Mouse (Mus musculus): ENCODE results near the gene Rab17.

Gene Rab17

GRCm38 (mm10) chr1:90995916-90996315, 26.5 kb upstream of the Rab17 start:
- in situ Hi-C loops (cut with MboI, MseI): no loop called here

GRCm38 (mm10) chr1:90981346-90981745, 11.9 kb upstream of the Rab17 start:
- in situ Hi-C loops (cut with MboI, MseI): no loop called here

- in situ Hi-C loops (cut with MboI, MseI): no loop called here
Measured at GRCm38 (mm10) chr1:90980638-90981330, 11.3 kb upstream of the Rab17 start.

GRCm38 (mm10) chr1:90975960-90976359, 6.5 kb upstream of the Rab17 start:
- in situ Hi-C loops (cut with MboI, MseI): no loop called here

- in situ Hi-C loops (cut with MboI, MseI): loop anchor here (5.0 kb wide), 1 partner anchor 127 kb away; no protein-coding TSS in a partner anchor
Measured at GRCm38 (mm10) chr1:90974906-90975649, 5.6 kb upstream of the Rab17 start.

- in situ Hi-C loops (cut with MboI, MseI): loop anchor here (5.0 kb wide), 1 partner anchor 129 kb away; no protein-coding TSS in a partner anchor
Measured at GRCm38 (mm10) chr1:90973574-90973911, 4.1 kb upstream of the Rab17 start.

- in situ Hi-C loops (cut with MboI, MseI): loop anchor here (5.0 kb wide), 1 partner anchor 129 kb away; no protein-coding TSS in a partner anchor
Measured at GRCm38 (mm10) chr1:90972911-90973573, 3.6 kb upstream of the Rab17 start.

- in situ Hi-C loops (cut with MboI, MseI): loop anchor here (5.0 to 10.0 kb wide), 2 partner anchors 132 to 905 kb away; no protein-coding TSS in a partner anchor
Measured at GRCm38 (mm10) chr1:90969881-90970390, 475 bp upstream of the Rab17 start.

GRCm38 (mm10) chr1:90968649-90969048, 812 bp downstream of the Rab17 start:
- in situ Hi-C loops (cut with MboI, MseI): loop anchor here (10.0 kb wide), 1 partner anchor 904 kb away; no protein-coding TSS in a partner anchor

- in situ Hi-C loops (cut with MboI, MseI): loop anchor here (10.0 kb wide), 1 partner anchor 903 kb away; no protein-coding TSS in a partner anchor
Measured at GRCm38 (mm10) chr1:90967583-90967982, 1.9 kb downstream of the Rab17 start.

- in situ Hi-C loops (cut with MboI, MseI): loop anchor here (10.0 kb wide), 1 partner anchor 898 kb away; no protein-coding TSS in a partner anchor
Measured at GRCm38 (mm10) chr1:90962994-90963393, 6.5 kb downstream of the Rab17 start.

- in situ Hi-C loops (cut with MboI, MseI): loop anchor here (10.0 kb wide), 1 partner anchor 898 kb away; no protein-coding TSS in a partner anchor
Measured at GRCm38 (mm10) chr1:90962526-90962925, 6.9 kb downstream of the Rab17 start.

GRCm38 (mm10) chr1:90956245-90957096, 13.0 kb downstream of the Rab17 start:
- in situ Hi-C loops (cut with MboI, MseI): loop anchor here (5.0 kb wide), 2 partner anchors 54 to 304 kb away; no protein-coding TSS in a partner anchor

GRCm38 (mm10) chr1:90953688-90954087, 15.8 kb downstream of the Rab17 start:
- in situ Hi-C loops (cut with MboI, MseI): no loop called here

GRCm38 (mm10) chr1:90952808-90953207, 16.7 kb downstream of the Rab17 start, which contains the start of gene Prlh:
Gene Prlh, plus strand, starts transcription at chr1:90953108.
- in situ Hi-C loops (cut with MboI, MseI): no loop called here

- in situ Hi-C loops (cut with MboI, MseI): no loop called here
Measured at GRCm38 (mm10) chr1:90951670-90952069, 17.8 kb downstream of the Rab17 start.

- in situ Hi-C loops (cut with MboI, MseI): no loop called here
Measured at GRCm38 (mm10) chr1:90949309-90949708, 20.2 kb downstream of the Rab17 start.

GRCm38 (mm10) chr1:90947252-90947651, 22.2 kb downstream of the Rab17 start:
- in situ Hi-C loops (cut with MboI, MseI): no loop called here

GRCm38 (mm10) chr1:90945171-90945570, 24.3 kb downstream of the Rab17 start:
- in situ Hi-C loops (cut with MboI, MseI): no loop called here

GRCm38 (mm10) chr1:90939980-90940379, 29.5 kb downstream of the Rab17 start:
- in situ Hi-C loops (cut with MboI, MseI): no loop called here

- in situ Hi-C loops (cut with MboI, MseI): no loop called here
Measured at GRCm38 (mm10) chr1:90936990-90937389, 32.5 kb downstream of the Rab17 start.

Data from regulatory T cell (primary cell).